Mouse (Mus musculus): ENCODE measurements around the gene Flvcr1. TPM values are rescaled to one million over a fixed set of nuclear protein-coding genes. Genes with fewer than 3 reads are reported as not detected.

Gene Flvcr1
- polyA plus RNA-seq (2015; fragmentation: Nextera tagmentation; extraction: Ambion mirVana): 2.9 and 3.2 TPM in 2 replicates

- Histone ChIP-seq H3K4me3 (ENCODE audit: low read depth, low read length) (peak within 1 kb of the TSS; percentile 78), H3K4me2 (replicated peaks; ENCODE audit: low read depth) (peak within 1 kb of the TSS; percentile 96), H3K27me3 (ENCODE audit: control insufficient read depth, insufficient read depth, low read length) (no peaks in the 10 kb centered on the region), H3K36me3 (ENCODE audit: control insufficient read depth, insufficient read depth, low read length) (0 out of 2 replicates have a peak, but pooled peaks cover 5% of the 10 kb centered on the region), H3K9ac (ENCODE audit: low read length) (peak within 1 kb of the TSS; percentile 86), H3K4me1 (replicated peaks; ENCODE audit: control insufficient read depth, insufficient read depth) (peaks cover 8% of the 10 kb centered on the region), H3K27ac (replicated peaks) (peak within 1 kb of the TSS; percentile 78), H3K9me3 (ENCODE audit: control insufficient read depth, low read length) (no peaks in the 10 kb centered on the region)
- DNase-seq (ENCODE audit: low spot score) (peak; percentile 99), ATAC-seq (ENCODE audit: low FRiP score, low TSS enrichment) (peak; percentile 100)
- under 1% methylated on average over 49 of the region's 50 CpGs for WGBS
- TF ChIP-seq CTCF (IDR thresholded peaks at IDR 0.05; ENCODE audit: low read depth) (peak; percentile 61), EP300 (optimal IDR thresholded peaks at IDR 0.05) (no peak)
Measured at GRCm38 (mm10) chr1:191026021-191026713, at the start of gene Flvcr1. Gene Flvcr1, minus strand, starts transcription at chr1:191026158.

- Histone ChIP-seq H3K4me1 (replicated peaks; ENCODE audit: control insufficient read depth, insufficient read depth) (no peaks in the 10 kb centered on the region), H3K36me3 (ENCODE audit: control insufficient read depth, insufficient read depth, low read length) (peaks cover 6% of the 10 kb centered on the region), H3K9me3 (ENCODE audit: control insufficient read depth, low read length) (no peaks in the 10 kb centered on the region), H3K4me2 (replicated peaks; ENCODE audit: low read depth) (no peak overlapping the region), H3K27me3 (ENCODE audit: control insufficient read depth, insufficient read depth, low read length) (no peaks in the 10 kb centered on the region), H3K4me3 (ENCODE audit: low read depth, low read length) (no peak overlapping the region), H3K9ac (ENCODE audit: low read length) (no peak overlapping the region), H3K27ac (replicated peaks) (0 out of 2 replicates have a peak overlapping the region, but pooled peaks have one; percentile 5)
- TF ChIP-seq EP300 (optimal IDR thresholded peaks at IDR 0.05) (peak; percentile 62), CTCF (IDR thresholded peaks at IDR 0.05; ENCODE audit: low read depth) (peak; percentile 92)
- WGBS: 41% methylated on average over 10 of the region's 10 CpGs
- ATAC-seq (ENCODE audit: low FRiP score, low TSS enrichment): peak; percentile 72
- peak; percentile 57 for DNase-seq (ENCODE audit: low spot score)
Measured at GRCm38 (mm10) chr1:191075199-191075883, 49.4 kb upstream of the Flvcr1 start.

GRCm38 (mm10) chr1:191073486-191073885, 47.5 kb upstream of the Flvcr1 start:
- no peaks in the 10 kb centered on the region for H3K9me3 ChIP-seq (ENCODE audit: control insufficient read depth, low read length)
- H3K9ac ChIP-seq (ENCODE audit: low read length): no peak overlapping the region
- H3K27me3 ChIP-seq (ENCODE audit: control insufficient read depth, insufficient read depth, low read length): no peaks in the 10 kb centered on the region
- ATAC-seq (ENCODE audit: low FRiP score, low TSS enrichment): no peak
- H3K4me3 ChIP-seq (ENCODE audit: low read depth, low read length): no peak overlapping the region
- no peaks in the 10 kb centered on the region for H3K4me1 ChIP-seq (replicated peaks; ENCODE audit: control insufficient read depth, insufficient read depth)
- no peak for DNase-seq (ENCODE audit: low spot score)
- 64% methylated on average over 4 of the region's 4 CpGs for WGBS
- TF ChIP-seq CTCF (IDR thresholded peaks at IDR 0.05; ENCODE audit: low read depth) (no peak), EP300 (optimal IDR thresholded peaks at IDR 0.05) (no peak)
- no peak overlapping the region for H3K27ac ChIP-seq (replicated peaks)
- H3K4me2 ChIP-seq (replicated peaks; ENCODE audit: low read depth): no peak overlapping the region
- peaks cover 8% of the 10 kb centered on the region for H3K36me3 ChIP-seq (ENCODE audit: control insufficient read depth, insufficient read depth, low read length)

GRCm38 (mm10) chr1:191073001-191073400, 47.0 kb upstream of the Flvcr1 start:
- Histone ChIP-seq H3K4me1 (replicated peaks; ENCODE audit: control insufficient read depth, insufficient read depth) (no peaks in the 10 kb centered on the region), H3K27ac (replicated peaks) (peak overlapping the region; percentile 30; the same call in 1 of the 2 replicates), H3K4me3 (ENCODE audit: low read depth, low read length) (no peak overlapping the region), H3K4me2 (replicated peaks; ENCODE audit: low read depth) (no peak overlapping the region), H3K36me3 (ENCODE audit: control insufficient read depth, insufficient read depth, low read length) (peaks cover 8% of the 10 kb centered on the region), H3K9me3 (ENCODE audit: control insufficient read depth, low read length) (no peaks in the 10 kb centered on the region), H3K27me3 (ENCODE audit: control insufficient read depth, insufficient read depth, low read length) (no peaks in the 10 kb centered on the region), H3K9ac (ENCODE audit: low read length) (no peak overlapping the region)
- TF ChIP-seq EP300 (optimal IDR thresholded peaks at IDR 0.05) (no peak), CTCF (IDR thresholded peaks at IDR 0.05; ENCODE audit: low read depth) (no peak)
- DNase-seq (ENCODE audit: low spot score) (no peak), ATAC-seq (ENCODE audit: low FRiP score, low TSS enrichment) (peak; percentile 33; the same call in 1 of the 2 replicates)
- WGBS: 55% methylated on average over 6 of the region's 6 CpGs

GRCm38 (mm10) chr1:191072329-191072913, 46.5 kb upstream of the Flvcr1 start:
- 83% methylated on average over 16 of the region's 16 CpGs for WGBS
- H3K9ac ChIP-seq (ENCODE audit: low read length): no peak overlapping the region

More at GRCm38 (mm10) chr1:191072329-191072913, 46.5 kb upstream of the Flvcr1 start:
- Histone ChIP-seq H3K27me3 (ENCODE audit: control insufficient read depth, insufficient read depth, low read length) (no peaks in the 10 kb centered on the region), H3K27ac (replicated peaks) (peak overlapping the region; percentile 30; the same call in 1 of the 2 replicates), H3K9me3 (ENCODE audit: control insufficient read depth, low read length) (no peaks in the 10 kb centered on the region), H3K4me3 (ENCODE audit: low read depth, low read length) (no peak overlapping the region), H3K36me3 (ENCODE audit: control insufficient read depth, insufficient read depth, low read length) (peaks cover 6% of the 10 kb centered on the region), H3K4me2 (replicated peaks; ENCODE audit: low read depth) (no peak overlapping the region), H3K4me1 (replicated peaks; ENCODE audit: control insufficient read depth, insufficient read depth) (no peaks in the 10 kb centered on the region)
- TF ChIP-seq EP300 (optimal IDR thresholded peaks at IDR 0.05): no peak
- no peak for TF ChIP-seq CTCF (IDR thresholded peaks at IDR 0.05; ENCODE audit: low read depth)
- ATAC-seq (ENCODE audit: low FRiP score, low TSS enrichment) (peak; percentile 8; the same call in 1 of the 2 replicates), DNase-seq (ENCODE audit: low spot score) (no peak)

Data from stomach, postnatal 0 days (tissue).